Mouse (Mus musculus): ENCODE measurements around the gene Sod3. TPM values are rescaled to one million over a fixed set of nuclear protein-coding genes. Genes with fewer than 3 reads are reported as not detected.

The Sod3 gene
- total RNA-seq, 2 experiments from 2014 or later, result 4.8 to 5.7 TPM

- no peak for DNase-seq
Observed at GRCm38 (mm10) chr5:52382837-52383236, 19.2 kb downstream of the Sod3 start.

GRCm38 (mm10) chr5:52383748-52384147 is 20.2 kb downstream of the Sod3 start:
- DNase-seq, result no peak

DNA sequence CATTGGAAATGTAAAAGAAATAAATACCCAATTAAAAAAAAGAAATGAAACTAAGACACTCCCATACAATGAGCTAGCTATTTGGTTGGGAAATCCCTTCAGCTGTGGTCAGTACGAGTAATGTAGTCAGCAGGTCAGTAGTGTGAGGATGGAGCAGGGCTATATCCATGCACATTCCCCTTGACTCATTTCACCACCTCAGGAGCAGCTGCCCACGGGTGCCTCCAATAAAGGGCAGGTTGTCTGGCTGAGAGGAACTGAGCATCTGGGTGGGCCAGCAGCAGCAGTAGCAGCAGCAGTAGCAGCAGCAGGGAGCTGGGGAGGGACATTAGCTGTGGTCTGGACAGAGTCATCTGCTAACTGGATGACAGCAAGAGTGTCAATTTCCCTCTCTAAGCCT is 22.4 kb downstream of the Sod3 start:
- no peak for DNase-seq

- peak in 1 of 2 experiments; percentile 36 for DNase-seq
Observed at GRCm38 (mm10) chr5:52388092-52388749, 24.6 kb downstream of the Sod3 start.

GRCm38 (mm10) chr5:52390381-52390780 is 26.8 kb downstream of the Sod3 start:
- DNase-seq, result no peak

DNA sequence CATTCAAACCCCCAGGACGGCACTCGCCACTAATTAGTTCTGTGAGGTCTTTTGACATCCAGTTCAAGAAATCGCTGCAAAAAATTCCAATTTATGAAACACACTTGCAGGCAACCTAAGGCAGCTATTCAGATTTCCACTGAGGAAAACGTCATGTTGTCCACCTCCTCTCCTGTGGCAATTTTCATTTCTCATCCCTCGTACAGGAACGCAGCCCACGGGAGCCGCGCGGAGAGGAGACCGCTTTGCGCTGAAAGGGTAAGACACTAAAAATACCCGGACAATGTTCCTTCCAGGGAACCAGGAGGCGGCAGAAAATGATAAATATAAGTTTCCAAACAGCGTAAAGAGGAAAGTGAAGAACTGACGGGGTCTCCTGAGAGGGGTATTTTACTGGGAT is 27.9 kb downstream of the Sod3 start:
- no peak for DNase-seq

GRCm38 (mm10) chr5:52393756-52394155 is 30.2 kb downstream of the Sod3 start:
- no peak for DNase-seq

- no peak for DNase-seq
Observed at GRCm38 (mm10) chr5:52404373-52404772, 40.8 kb downstream of the Sod3 start.

- no peak for DNase-seq
Observed at GRCm38 (mm10) chr5:52408668-52409315, 45.2 kb downstream of the Sod3 start.

DNA sequence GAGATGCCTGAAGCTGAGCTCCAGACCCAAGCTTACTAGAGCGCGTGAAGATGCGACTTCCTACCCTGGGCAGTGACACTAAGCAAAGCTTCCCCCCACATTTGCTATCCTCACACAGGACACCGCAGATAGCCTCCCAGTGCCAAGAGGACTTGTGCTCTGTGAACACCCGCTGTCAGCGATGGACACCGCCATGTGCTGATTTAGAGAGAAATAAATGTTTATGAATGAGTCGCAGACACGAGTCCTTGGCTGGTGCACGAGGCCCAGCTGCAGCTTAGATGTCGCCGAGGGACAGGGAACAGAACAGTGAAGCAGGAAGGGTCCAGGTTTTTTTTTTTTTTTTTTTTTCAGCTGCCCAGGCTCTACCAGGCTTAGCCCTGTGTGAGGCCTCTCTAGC is 46.6 kb downstream of the Sod3 start:
- no peak for DNase-seq

DNA sequence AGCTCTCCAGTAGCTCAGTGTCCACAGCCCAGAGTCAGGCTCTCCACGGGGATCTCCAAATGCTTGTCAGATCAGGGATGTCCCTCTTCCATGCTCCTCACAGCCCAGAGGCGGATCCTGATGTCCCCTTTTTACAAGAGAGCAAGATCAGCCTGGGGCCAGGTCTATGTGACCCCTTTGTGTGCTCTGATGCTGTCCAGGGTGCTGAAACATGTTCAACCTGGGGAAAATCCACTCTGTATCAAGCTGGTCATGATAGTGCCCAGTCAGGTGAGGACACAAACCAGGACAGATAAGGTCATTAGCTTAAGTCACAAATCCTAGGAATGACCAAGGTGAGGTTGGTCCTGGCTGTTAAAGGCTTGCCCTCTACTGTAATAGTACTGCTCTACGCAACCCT is 48.0 kb downstream of the Sod3 start:
- DNase-seq, result no peak

GRCm38 (mm10) chr5:52415193-52415592 is 51.6 kb downstream of the Sod3 start:
- DNase-seq, result no peak

DNA sequence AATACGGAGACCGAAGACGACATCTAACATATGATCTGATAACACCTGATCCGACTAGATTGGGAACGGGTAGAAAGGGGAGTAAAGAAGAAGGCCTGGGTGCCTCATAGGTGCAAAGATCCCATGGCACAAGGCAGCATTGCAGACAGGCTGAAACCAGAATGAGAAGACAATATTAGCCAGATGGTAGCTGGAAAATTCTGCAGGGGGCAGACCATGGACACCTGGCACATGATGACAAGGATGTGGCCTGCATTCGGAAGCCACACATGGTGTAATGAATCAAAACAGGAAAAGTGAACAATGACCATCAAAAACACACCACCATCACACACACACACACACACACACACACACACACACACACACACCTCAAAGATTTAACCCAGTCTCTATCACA is 52.3 kb downstream of the Sod3 start:
- DNase-seq, result no peak

- DNase-seq, result no peak
Observed at GRCm38 (mm10) chr5:52416485-52416884, 52.9 kb downstream of the Sod3 start.

Other genes with a start within 250 kb of the Sod3 start
- 100 to 1,000 TPM in 1 of 2 experiments, 10 to 100 TPM in 1; 96.4 to 101 TPM for gene Dhx15, start 173.3 kb upstream of the Sod3 start, total RNA-seq (2021)
- 10 to 100 TPM; 61.5 to 66.2 TPM for gene Ccdc149, start 107.7 kb downstream of the Sod3 start, total RNA-seq (2021)
- gene Lgi2, start 202.7 kb downstream of the Sod3 start, total RNA-seq (2021), result 10 to 100 TPM; 21.5 to 23.4 TPM

Measured in layer of hippocampus, postnatal 36 days (tissue).